Mouse (Mus musculus) bone marrow, adult 2 months (tissue): ENCODE measurements around the gene Olfr154. TPM values are rescaled to one million over a fixed set of nuclear protein-coding genes. Genes with fewer than 3 reads are reported as not detected.
"Not testable (repeated sequence)": the region's sequence is repeated elsewhere in the genome, so short reads cannot be mapped to it uniquely, and the experiment has no call there.

Experiments
- H3K27ac ChIP-seq: fragments of 200-500 bp; 2 replicates; pipeline ENCODE4 v1.5.1; 2012; ENCODE audit warnings: low read depth, mild to moderate bottlenecking, control low read depth, inconsistent platforms, low read length; ENCODE audit not compliant: control insufficient read depth, poor library complexity, insufficient read depth
- H3K4me1 ChIP-seq: fragments of 200-500 bp; 2 replicates; pipeline ENCODE4 v1.6.1; 2011; ENCODE audit warnings: low read length; ENCODE audit not compliant: control insufficient read depth, insufficient read depth
- H3K4me3 ChIP-seq: fragments of 200-500 bp; replicated peaks from 2 replicates; pipeline ENCODE3; 2011; ENCODE audit warnings: mild to moderate bottlenecking, low read depth, low read length, control low read depth; ENCODE audit not compliant: control insufficient read depth
- CTCF ChIP-seq: fragments of 200-500 bp; IDR thresholded peaks from 2 replicates; pipeline ENCODE4 v1.5.1; 2011; ENCODE audit warnings: low read length, control low read depth; ENCODE audit not compliant: control insufficient read depth, insufficient read depth
- POLR2A ChIP-seq: fragments of 200-500 bp; IDR thresholded peaks from 2 replicates; pipeline ENCODE4 v1.6.1; 2011; ENCODE audit warnings: low read depth, mild to moderate bottlenecking, control low read depth, low read length, borderline replicate concordance; ENCODE audit not compliant: control insufficient read depth
- WGBS: fragments of 180-500 bp; shearing (Covaris S2); methylation state at CpG from one replicate; pipeline ENCODE4 v1.1.7; 2018; 5-methylcytosine and 5-hydroxymethylcytosine counted together
- polyA plus RNA-seq: library from polyadenylated mRNA; stranded (reverse); fragments of >200 nt; gene quantifications from 2 replicates; pipeline ENCODE4 v1.2.4, GENCODE M21; 2011; ENCODE audit warnings: low replicate concordance; ENCODE audit not compliant: missing spikeins, insufficient read depth, insufficient read length

The Olfr154 gene
- not detected in 2 replicates for polyA plus RNA-seq

DNA sequence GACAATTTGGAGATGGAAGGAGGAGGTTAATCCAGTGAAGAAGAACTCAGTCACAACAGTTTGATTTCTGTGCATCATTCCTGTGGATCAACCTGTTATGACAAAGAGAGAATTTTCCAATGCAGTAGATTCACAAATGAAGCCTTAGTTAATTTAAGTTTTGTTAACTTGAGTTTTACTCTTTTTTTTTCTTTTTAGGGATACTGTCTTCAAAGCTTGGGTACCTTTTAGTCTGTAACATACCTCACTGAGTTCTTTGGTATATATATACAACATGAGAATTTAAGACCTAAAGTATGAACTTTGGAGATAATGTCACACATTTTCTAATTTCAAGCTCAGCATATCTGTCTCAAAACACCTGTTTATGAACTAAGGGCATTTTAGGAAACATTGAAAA lies at the start of gene Olfr154:
TSS of gene Olfr154 (minus strand) at position 101 of the 400 bp plus-strand sequence.
- H3K4me3 ChIP-seq, H3K4me1 ChIP-seq, H3K27ac ChIP-seq: not testable (repeated sequence)

DNA sequence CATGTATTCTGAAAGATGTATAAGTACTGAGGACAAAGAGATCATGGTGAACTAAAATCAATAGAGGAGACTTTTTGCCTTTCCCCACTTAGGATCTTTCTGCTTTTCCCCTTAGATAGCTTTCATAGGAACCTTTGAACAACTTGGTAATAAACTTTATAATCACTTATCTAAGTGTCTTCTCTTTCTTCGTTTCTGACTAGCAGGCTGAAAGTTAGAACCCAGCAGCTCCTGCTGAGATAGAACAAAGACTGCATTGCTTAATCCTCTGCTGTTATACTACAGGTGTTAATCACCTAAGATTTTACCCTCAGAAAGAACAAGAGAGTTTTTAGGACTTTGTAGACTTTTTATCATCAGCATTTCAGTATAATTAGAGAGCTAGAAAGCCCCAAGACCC lies 46.9 kb upstream of the Olfr154 start:
- 22% methylated on average over 1 of the region's 1 CpGs for WGBS

DNA sequence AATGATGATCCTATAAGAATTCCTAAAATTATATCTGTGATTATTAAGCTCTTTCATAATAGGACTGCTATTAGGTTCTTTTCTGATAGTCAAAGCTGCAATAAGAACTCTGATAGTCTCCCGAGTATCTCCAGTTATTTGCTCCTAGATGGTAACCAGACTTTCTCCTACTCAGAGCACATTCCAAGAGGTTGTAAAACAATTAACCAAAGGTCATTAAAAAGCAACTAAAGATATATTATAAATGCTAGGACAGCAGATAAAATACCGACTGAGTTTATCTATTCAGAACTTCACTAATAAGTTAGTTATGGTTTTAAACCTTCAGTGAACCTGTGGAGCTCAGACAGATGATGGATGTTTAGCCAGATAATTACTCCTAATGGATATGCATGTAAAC lies 46.4 kb upstream of the Olfr154 start:
- H3K4me3 ChIP-seq, H3K4me1 ChIP-seq, H3K27ac ChIP-seq: not testable (repeated sequence)
- 48% methylated on average over 2 of the region's 2 CpGs for WGBS

More for the DNA sequence above, 46.9 kb upstream of the Olfr154 start:
- H3K4me1 ChIP-seq, result no peaks in the 10 kb centered on the region
- H3K27ac ChIP-seq, result no peak overlapping the region
- TF ChIP-seq POLR2A (no peak), CTCF (no peak)
- H3K4me3 ChIP-seq, result no peak overlapping the region

DNA sequence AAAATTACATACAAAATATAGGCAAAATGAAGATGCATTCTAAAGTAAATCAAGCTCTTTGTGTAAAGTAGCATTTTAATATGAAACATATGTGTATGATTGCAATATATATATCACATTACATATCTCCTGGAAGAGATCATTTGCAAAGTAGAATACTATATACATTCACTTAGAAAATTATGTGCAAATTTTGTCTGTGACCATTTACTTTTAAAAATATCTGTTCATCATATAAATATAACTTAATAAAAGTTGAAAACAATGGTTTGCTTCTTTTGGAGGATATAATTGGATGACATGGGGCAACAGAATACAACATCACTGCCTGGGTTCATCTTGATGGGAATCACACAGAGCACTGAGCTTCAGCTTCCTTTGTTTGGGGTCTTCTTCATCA lies 24.9 kb upstream of the Olfr154 start, which contains the start of gene Olfr1008:
TSS of gene Olfr1008 (plus strand) at position 301 of the 400 bp plus-strand sequence.
- no peak for TF ChIP-seq CTCF
- no peak for TF ChIP-seq POLR2A
- H3K27ac ChIP-seq, result no peak within 1 kb of the TSS
- no peak within 1 kb of the TSS for H3K4me3 ChIP-seq
- H3K4me1 ChIP-seq, result no peaks in the 10 kb centered on the region

DNA sequence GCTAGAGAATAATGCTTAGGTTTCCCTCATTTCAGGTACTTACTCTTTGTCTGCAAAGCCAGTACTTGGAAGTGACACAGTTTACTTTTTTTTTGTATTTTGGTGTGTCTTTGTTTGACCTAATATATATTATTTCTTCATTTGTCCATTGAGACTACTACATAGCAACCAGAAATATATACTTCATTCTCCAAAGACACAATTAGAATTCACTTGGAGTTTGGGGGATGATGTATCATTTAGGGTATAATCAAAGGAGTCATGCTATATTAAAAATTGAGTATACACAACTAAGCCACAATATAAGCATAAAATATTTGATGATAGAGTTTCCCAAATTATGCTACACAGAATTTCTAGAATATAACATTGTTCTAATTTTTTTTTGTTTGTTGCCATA lies 14.4 kb upstream of the Olfr154 start, which contains the start of gene Olfr1006:
TSS of gene Olfr1006 (minus strand) at position 101 of the 400 bp plus-strand sequence.
- no peak for TF ChIP-seq CTCF
- TF ChIP-seq POLR2A, result no peak
- H3K4me3 ChIP-seq, result no peak within 1 kb of the TSS
- H3K4me1 ChIP-seq, result no peaks in the 10 kb centered on the region
- H3K27ac ChIP-seq, result no peak within 1 kb of the TSS

DNA sequence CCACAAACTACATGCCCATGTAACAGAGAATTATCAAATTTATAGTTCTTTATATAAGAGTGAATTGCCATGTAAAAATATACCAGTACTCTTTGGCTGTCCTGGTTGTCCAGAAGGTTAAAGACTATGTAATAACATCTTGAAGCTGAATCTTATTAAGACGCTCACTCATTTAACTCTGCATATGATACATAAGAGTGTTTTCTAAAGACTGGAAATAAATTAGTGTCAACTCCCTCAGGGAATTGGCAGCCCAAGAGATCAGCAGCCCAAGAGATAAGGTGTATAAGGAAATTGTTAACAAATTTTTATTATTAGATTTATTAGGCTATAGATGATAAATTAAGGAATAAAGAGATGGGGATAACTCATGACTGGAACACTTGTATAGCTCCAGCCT lies 13.7 kb downstream of the Olfr154 start, which contains the start of gene Olfr1002:
TSS of gene Olfr1002 (minus strand) at position 101 of the 400 bp plus-strand sequence.
- WGBS, result 89% methylated on average over 1 of the region's 1 CpGs
- TF ChIP-seq POLR2A, result no peak

More for the DNA sequence above, 13.7 kb downstream of the Olfr154 start, which contains the start of gene Olfr1002:
- H3K4me1 ChIP-seq, result no peaks in the 10 kb centered on the region
- no peak within 1 kb of the TSS for H3K27ac ChIP-seq
- no peak within 1 kb of the TSS for H3K4me3 ChIP-seq

Other genes starting within 250 kb of the Olfr154 start
- not detected in 2 replicates for gene Olfr993, start 249.6 kb downstream of the Olfr154 start, polyA plus RNA-seq
- not detected in 2 replicates for gene Olfr994, start 228.0 kb downstream of the Olfr154 start, polyA plus RNA-seq
- gene Olfr995, start 220.8 kb downstream of the Olfr154 start, polyA plus RNA-seq, result not detected in 2 replicates
- gene 4833423E24Rik, start 145.4 kb downstream of the Olfr154 start, polyA plus RNA-seq, result not detected in 2 replicates
- not detected in 2 replicates for gene Olfr996, start 85.2 kb downstream of the Olfr154 start, polyA plus RNA-seq
- gene Olfr998, start 75.5 kb downstream of the Olfr154 start, polyA plus RNA-seq, result not detected in 2 replicates
- not detected in 2 replicates for gene Olfr1000, start 52.6 kb downstream of the Olfr154 start, polyA plus RNA-seq
- gene Olfr1002, start 13.8 kb downstream of the Olfr154 start, polyA plus RNA-seq, result not detected in 2 replicates
- not detected in 2 replicates for gene Olfr1006, start 14.3 kb upstream of the Olfr154 start, polyA plus RNA-seq
- not detected in 2 replicates for gene Olfr1008, start 25.0 kb upstream of the Olfr154 start, polyA plus RNA-seq
- not detected in 2 replicates for gene Olfr1009, start 51.0 kb upstream of the Olfr154 start, polyA plus RNA-seq
- not detected in 2 replicates for gene Olfr1012, start 98.3 kb upstream of the Olfr154 start, polyA plus RNA-seq
- not detected in 2 replicates for gene Olfr1013, start 102.6 kb upstream of the Olfr154 start, polyA plus RNA-seq
- gene Olfr1014, start 108.3 kb upstream of the Olfr154 start, polyA plus RNA-seq, result 0.52 TPM in 1 of 2 replicates, not detected in the other
- not detected in 2 replicates for gene Olfr1015, start 117.6 kb upstream of the Olfr154 start, polyA plus RNA-seq
- gene Olfr1016, start 138.1 kb upstream of the Olfr154 start, polyA plus RNA-seq, result not detected in 2 replicates
- not detected in 2 replicates for gene Olfr1018, start 154.0 kb upstream of the Olfr154 start, polyA plus RNA-seq
- not detected in 2 replicates for gene Olfr1019, start 181.0 kb upstream of the Olfr154 start, polyA plus RNA-seq
- not detected in 2 replicates for gene Olfr1020, start 182.6 kb upstream of the Olfr154 start, polyA plus RNA-seq
- gene Olfr1022, start 204.1 kb upstream of the Olfr154 start, polyA plus RNA-seq, result not detected in 2 replicates
- not detected in 2 replicates for gene Olfr1023, start 221.2 kb upstream of the Olfr154 start, polyA plus RNA-seq
- gene Olfr1024, start 240.6 kb upstream of the Olfr154 start, polyA plus RNA-seq, result not detected in 2 replicates